Mouse (Mus musculus) megakaryocyte, embryonic 14.5 days (primary cell): Measurements from ENCODE around the gene Dgcr8.

Experiments
- FLI1 ChIP-seq: IDR thresholded peaks from 2 replicates; pipeline ENCODE4 v1.6.1; 2012; ENCODE audit warnings: low read length, inconsistent platforms, mixed read lengths
- GATA1 ChIP-seq: IDR thresholded peaks from 3 replicates; pipeline ENCODE4 v1.6.1; 2012; ENCODE audit warnings: mixed read lengths, low read length, inconsistent platforms, borderline replicate concordance

DNA sequence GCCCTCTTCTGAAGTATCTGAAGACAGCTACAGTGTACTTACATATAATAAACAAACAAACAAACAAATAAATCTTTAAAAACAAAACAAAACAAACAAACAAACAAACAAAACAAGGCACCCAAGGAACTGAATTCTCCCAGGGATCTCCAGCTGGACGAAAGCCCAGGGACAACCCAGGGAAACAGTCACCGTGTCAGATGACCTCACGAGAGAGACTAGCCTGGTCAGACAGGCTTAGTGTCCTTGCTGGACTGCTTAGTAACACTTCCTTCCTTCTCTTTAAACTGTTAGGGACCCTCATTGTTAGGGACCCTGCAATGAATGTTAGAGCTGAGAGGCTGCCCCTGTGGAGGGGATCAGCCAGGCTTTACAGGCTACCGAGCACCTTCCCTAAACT lies 48.2 kb upstream of the Dgcr8 start:
- TF ChIP-seq FLI1, result no peak
- no peak for TF ChIP-seq GATA1
